Mouse (Mus musculus): Measurements from ENCODE around the gene Lrrc4.

- no peak for TF ChIP-seq CTCF (IDR thresholded peaks at IDR 0.05; ENCODE audit: extremely low read depth, insufficient read length, insufficient replicate concordance, low read depth, low read length)
- TF ChIP-seq POLR2A (IDR thresholded peaks at IDR 0.05; ENCODE audit: low read depth, low read length), result no peak
Observed at GRCm38 (mm10) chr6:28667586-28667985, 164.0 kb downstream of the Lrrc4 start.

Measured in small intestine, adult 2 months (tissue).